Mouse (Mus musculus) spleen, adult 2 months (tissue): ENCODE measurements around the gene Fgfr2. TPM values are rescaled to one million over a fixed set of nuclear protein-coding genes. Genes with fewer than 3 reads are reported as not detected.

Experiments used
- DNase-seq, 2 experiments: peaks; one replicate each; pipeline versions ENCODE4 v3.0.0 to v3.0.0-alpha.2; 2012 to 2021; ENCODE audit warnings: low spot score in 2 of 2, low read depth in 1 of 2
- H3K27ac ChIP-seq: fragments of 200-500 bp; 2 replicates; pipeline ENCODE4 v1.5.1; 2012; ENCODE audit warnings: low read length, inconsistent platforms; ENCODE audit not compliant: insufficient read depth
- H3K27me3 ChIP-seq: fragments of 200-500 bp; 2 replicates; pipeline ENCODE4 v1.6.1; 2012; ENCODE audit warnings: mild to moderate bottlenecking, moderate library complexity, low read length, inconsistent platforms; ENCODE audit not compliant: control insufficient read depth, insufficient read depth
- H3K36me3 ChIP-seq: fragments of 200-500 bp; 2 replicates; pipeline ENCODE4 v1.6.1; 2012; ENCODE audit warnings: mild to moderate bottlenecking, low read length, inconsistent platforms; ENCODE audit not compliant: control insufficient read depth, insufficient read depth
- H3K4me1 ChIP-seq: fragments of 200-500 bp; 2 replicates; pipeline ENCODE4 v1.6.1; 2011; ENCODE audit warnings: inconsistent platforms; ENCODE audit not compliant: control insufficient read depth, insufficient read depth, insufficient read length
- H3K4me3 ChIP-seq: fragments of 200-500 bp; 2 replicates; pipeline ENCODE4 v1.5.1; 2011; ENCODE audit warnings: mild to moderate bottlenecking, inconsistent platforms; ENCODE audit not compliant: insufficient read depth, insufficient read length; ENCODE audit errors: extremely low read depth
- CTCF ChIP-seq: fragments of 200-500 bp; IDR thresholded peaks from 2 replicates; pipeline ENCODE4 v1.5.1; 2011; ENCODE audit warnings: mild to moderate bottlenecking, inconsistent platforms; ENCODE audit not compliant: insufficient read depth, insufficient read length, insufficient replicate concordance; ENCODE audit errors: extremely low read depth
- POLR2A ChIP-seq: fragments of 200-500 bp; IDR thresholded peaks from 2 replicates; pipeline ENCODE4 v1.6.1; 2011; ENCODE audit warnings: low read depth, low read length, inconsistent platforms
- WGBS: fragments of 180-500 bp; shearing (Covaris S2); methylation state at CpG from one replicate; pipeline ENCODE4 v1.1.7; 2018; 5-methylcytosine and 5-hydroxymethylcytosine counted together
- polyA plus RNA-seq: library from polyadenylated mRNA; depleted of rRNA; stranded (reverse); fragments of >200 nt; gene quantifications from 2 replicates; pipeline ENCODE4 v1.2.3, GENCODE M21; 2012

Gene Fgfr2
- polyA plus RNA-seq, 1 experiment, result 1.6 TPM

DNA sequence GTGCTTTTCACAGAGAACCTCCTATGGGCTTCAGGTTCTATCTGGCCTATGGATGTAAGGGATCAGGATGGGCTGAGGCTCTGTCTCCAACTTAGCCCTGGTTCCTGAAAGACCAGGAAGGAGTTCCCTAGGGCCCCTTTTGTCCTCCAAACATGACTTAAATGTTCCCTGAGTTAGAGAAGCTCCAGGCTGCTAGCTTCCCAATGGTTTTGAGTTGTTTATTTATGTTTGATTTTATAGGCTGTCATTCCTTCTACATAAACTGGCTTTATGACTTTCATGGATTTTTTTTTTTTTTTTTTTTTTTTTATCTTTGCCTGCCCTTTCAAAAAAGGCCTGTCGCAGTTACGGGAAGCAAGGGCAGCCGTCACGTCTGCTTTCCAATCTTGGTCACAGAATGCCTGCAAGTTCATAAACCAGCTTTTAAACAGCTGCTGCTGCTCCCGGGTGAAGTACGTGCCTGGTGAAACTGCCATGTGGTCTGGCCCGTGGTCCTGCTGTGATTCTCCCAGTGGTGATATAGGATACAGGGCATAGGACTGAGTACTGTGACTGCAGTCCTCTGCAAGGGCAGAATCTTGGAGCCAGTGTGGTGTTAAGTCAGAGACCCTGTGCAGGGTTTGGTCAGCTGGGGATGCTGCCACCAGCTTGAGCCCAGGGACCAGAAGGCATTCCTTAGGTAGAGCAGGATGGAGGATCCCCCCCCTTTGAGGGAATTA is 38.4 kb upstream of the Fgfr2 start:
- Histone ChIP-seq H3K4me1 (no peaks in the 10 kb centered on the region), H3K4me3 (no peak overlapping the region), H3K27ac (no peak overlapping the region), H3K36me3 (no peaks in the 10 kb centered on the region), H3K27me3 (no peaks in the 10 kb centered on the region)
- no peak for TF ChIP-seq POLR2A
- no peak for TF ChIP-seq CTCF
- DNase-seq, result no peak
- 82% methylated on average over 7 of the region's 7 CpGs for WGBS

DNA sequence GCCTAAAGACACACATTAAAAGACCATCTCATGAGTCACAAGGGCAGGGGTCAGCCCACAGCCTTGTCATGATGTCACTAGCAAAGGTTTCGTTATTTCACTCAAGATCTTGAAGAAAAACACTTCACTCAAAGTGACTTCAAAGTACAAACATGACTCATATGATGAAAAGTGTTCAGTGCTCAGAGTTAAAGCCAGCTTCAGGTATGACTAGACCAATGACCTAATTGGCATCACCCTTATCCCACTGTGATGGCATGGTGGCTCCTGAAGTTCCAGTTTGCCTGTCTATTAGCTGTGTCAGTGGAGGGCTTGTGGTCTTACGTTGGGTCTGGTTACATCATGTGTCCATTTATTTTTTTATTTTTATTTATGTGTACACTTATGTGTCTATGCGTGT is 36.4 kb upstream of the Fgfr2 start:
- Histone ChIP-seq H3K36me3 (no peaks in the 10 kb centered on the region), H3K27ac (no peak overlapping the region), H3K4me1 (no peaks in the 10 kb centered on the region), H3K27me3 (no peaks in the 10 kb centered on the region), H3K4me3 (no peak overlapping the region)
- TF ChIP-seq POLR2A (no peak), CTCF (no peak)
- DNase-seq, result no peak
- 88% methylated on average over 3 of the region's 3 CpGs for WGBS

DNA sequence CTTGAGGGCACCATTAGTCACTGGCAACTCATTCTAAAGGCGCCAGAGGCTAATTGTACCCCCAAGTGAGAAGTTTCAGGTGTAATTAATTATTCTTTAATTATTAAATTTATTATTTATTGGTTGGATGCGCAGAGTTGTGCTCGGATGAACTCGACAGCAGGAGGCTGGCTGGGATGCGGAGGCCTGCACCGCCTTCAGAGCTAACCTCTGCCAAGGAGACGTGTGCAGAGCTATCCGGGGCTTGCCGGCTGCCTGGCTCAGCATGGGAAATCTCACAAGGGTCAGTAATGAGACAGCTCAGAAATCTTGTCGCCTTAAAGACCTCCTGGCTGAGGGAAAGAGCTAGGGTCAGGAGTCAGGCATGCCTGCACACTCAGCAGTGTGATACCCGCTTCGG is 32.5 kb upstream of the Fgfr2 start:
- no peak overlapping the region for H3K4me3 ChIP-seq
- H3K27me3 ChIP-seq, result no peaks in the 10 kb centered on the region
- 86% methylated on average over 12 of the region's 12 CpGs for WGBS
- DNase-seq, result no peak
- H3K36me3 ChIP-seq, result no peaks in the 10 kb centered on the region
- no peak overlapping the region for H3K27ac ChIP-seq
- H3K4me1 ChIP-seq, result no peaks in the 10 kb centered on the region
- TF ChIP-seq CTCF (no peak), POLR2A (no peak)

DNA sequence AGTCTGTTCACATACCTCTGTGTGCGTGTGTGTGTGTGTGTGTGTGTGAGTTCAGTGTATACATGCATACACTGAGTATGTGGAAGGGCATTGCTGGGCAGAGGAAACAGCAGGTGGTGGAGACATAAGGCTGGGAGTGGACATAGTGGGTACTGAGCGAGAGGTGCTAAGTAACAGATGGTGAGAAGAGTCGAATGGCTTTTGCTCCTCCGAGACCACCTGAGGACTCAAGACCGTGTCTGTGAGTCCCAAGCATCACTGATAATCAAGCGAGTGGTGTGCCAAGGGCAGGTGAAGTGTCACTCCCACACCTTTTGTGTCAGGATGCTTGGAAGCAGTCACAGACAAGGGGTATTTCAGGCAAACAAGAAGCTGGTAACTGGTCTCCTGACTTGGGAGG is 31.7 kb upstream of the Fgfr2 start:
- TF ChIP-seq CTCF (no peak), POLR2A (no peak)
- 86% methylated on average over 6 of the region's 6 CpGs for WGBS
- no peaks in the 10 kb centered on the region for H3K36me3 ChIP-seq
- H3K27ac ChIP-seq, result no peak overlapping the region
- H3K4me3 ChIP-seq, result no peak overlapping the region
- H3K27me3 ChIP-seq, result no peaks in the 10 kb centered on the region
- no peaks in the 10 kb centered on the region for H3K4me1 ChIP-seq
- no peak for DNase-seq

DNA sequence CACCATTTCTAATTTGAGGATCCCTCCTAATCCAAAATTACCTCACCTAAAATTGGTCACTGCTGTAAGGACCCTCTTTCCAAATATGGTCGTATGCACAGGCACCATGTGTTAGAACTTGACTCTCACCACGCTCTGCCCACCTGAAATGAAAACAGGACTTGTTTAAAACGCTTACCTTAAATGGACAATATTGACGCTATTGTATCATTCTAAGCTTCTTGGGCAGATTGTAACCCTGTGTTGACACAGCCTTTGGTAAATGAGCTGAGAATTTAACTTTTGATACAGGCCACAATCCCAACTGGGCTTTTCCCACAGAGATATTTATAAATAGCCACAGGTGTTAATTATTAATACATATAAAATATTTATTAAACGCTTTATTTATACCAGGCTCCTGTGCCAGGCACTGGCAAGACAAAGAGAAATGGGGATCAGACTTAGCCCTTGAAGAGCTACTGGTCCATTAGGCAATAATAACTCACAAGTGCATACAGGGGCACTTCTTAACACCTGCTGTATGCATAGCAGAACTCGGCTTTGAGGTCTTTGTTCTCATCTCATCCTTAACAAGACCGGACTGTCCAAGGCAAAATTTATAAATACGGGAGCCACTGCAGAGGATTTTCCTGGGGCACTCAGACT is 16.7 kb upstream of the Fgfr2 start:
- DNase-seq, result no peak
- TF ChIP-seq CTCF (no peak), POLR2A (no peak)
- Histone ChIP-seq H3K4me3 (no peak overlapping the region), H3K4me1 (no peaks in the 10 kb centered on the region), H3K27me3 (no peaks in the 10 kb centered on the region), H3K27ac (no peak overlapping the region), H3K36me3 (no peaks in the 10 kb centered on the region)
- 85% methylated on average over 8 of the region's 8 CpGs for WGBS

DNA sequence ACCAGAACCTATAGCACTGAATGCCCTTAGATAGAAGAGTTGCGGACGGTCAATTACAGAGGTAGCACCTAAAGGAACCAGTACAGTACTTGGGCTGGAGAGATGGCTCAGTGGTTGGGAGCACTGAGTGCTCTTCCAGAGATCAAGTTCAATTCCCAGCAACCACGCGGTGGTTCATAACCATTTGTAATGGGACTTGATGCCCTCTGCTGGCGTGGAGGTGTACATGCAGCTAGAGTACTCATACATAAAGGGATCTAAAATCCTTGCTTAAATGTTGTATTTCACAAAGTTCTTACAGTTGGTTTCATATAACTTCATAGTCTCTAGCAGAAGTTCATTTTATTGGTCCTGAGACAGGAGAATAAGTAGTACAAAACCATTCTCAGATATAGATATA is 10.4 kb upstream of the Fgfr2 start:
- Histone ChIP-seq H3K27ac (no peak overlapping the region), H3K4me3 (no peak overlapping the region), H3K36me3 (no peaks in the 10 kb centered on the region), H3K4me1 (no peaks in the 10 kb centered on the region), H3K27me3 (no peaks in the 10 kb centered on the region)
- TF ChIP-seq CTCF (0 out of 2 replicates have a peak, but pooled peaks have one; percentile 4), POLR2A (no peak)
- no peak for DNase-seq
- 84% methylated on average over 5 of the region's 5 CpGs for WGBS

DNA sequence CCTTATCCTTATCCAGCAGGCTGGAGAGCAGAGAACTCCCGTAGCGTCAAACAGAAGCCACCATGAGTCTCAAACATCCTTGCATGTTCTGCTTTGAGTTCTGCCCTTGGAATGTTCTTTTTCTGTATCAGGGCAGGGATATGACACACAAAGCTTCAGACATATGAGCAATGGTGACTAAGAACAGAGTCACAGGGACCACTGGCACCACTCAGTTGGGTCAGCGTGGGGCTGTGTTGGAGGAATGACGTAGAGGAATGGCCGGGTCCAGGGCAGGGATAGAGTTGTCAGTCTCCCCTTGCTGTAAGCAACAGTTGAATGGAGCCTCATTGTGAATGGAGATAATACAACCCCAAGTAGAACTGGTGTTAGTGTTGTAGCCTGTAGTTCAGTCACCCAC is 9.6 kb upstream of the Fgfr2 start:
- no peak for TF ChIP-seq POLR2A
- TF ChIP-seq CTCF, result no peak
- Histone ChIP-seq H3K4me1 (no peaks in the 10 kb centered on the region), H3K4me3 (no peak overlapping the region), H3K27me3 (no peaks in the 10 kb centered on the region), H3K36me3 (no peaks in the 10 kb centered on the region), H3K27ac (no peak overlapping the region)
- 94% methylated on average over 5 of the region's 5 CpGs for WGBS
- DNase-seq, result no peak
